16 mouse cellular contexts compared by ENCODE assay signal in the genomic region with DNA sequence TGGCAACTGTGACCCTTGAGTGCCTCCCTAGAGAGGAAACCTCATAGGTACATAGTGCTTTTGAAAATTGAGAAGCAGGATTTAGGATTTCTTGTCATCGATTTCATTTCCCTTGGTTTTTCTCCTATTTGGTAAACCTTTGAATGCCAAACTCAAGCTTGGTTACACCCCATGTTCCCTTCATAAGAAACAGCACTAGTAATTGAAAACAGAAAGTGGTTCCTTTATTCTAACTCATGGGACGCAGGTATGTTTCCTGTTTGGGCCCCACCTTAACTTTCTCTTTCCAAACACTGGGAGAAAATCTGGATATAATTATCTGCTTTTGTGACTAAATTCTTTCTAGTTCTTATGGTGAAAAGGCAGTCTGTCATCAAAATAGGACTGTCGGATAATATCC.
"Had no signal": no experiment of that assay in that cellular context is flagged by ENCODE, and none has a peak within 500 bp of the region (broad histone marks: within the 10 kb centered on the region; RNA-seq: fewer than 3 reads in every experiment).

No protein-coding gene starts in this region.

- H3K9me3 ChIP-seq: limb, embryonic 13.5 days; liver, embryonic 13.5 days; midbrain, embryonic 13.5 days; stomach, embryonic 15.5 days had no signal

- DNase-seq: kidney, adult 2 months; kidney, postnatal 25 days; layer of hippocampus, adult 9-11 months; liver; liver, embryonic 13.5 days; lung, embryonic 14.5 days; thymus, postnatal 25 days had no signal

- H3K4me1 ChIP-seq: liver, embryonic 13.5 days; midbrain, embryonic 13.5 days; stomach, embryonic 15.5 days had no signal

- H3K27me3 ChIP-seq: limb, embryonic 13.5 days; liver, embryonic 13.5 days; midbrain, embryonic 13.5 days; stomach, embryonic 15.5 days had no signal

- H3K9ac ChIP-seq: limb, embryonic 13.5 days; liver, embryonic 13.5 days; lung, embryonic 14.5 days; midbrain, embryonic 13.5 days; stomach, embryonic 15.5 days had no signal

- H3K27ac ChIP-seq: kidney, postnatal 0 days; layer of hippocampus, adult 2 months; left cerebral cortex, adult 2 months; limb, embryonic 13.5 days; liver, embryonic 13.5 days; macrophage; midbrain, embryonic 13.5 days; stomach, embryonic 15.5 days had no signal

- ATAC-seq: intestine, embryonic 16.5 days; lung, postnatal 0 days; midbrain, embryonic 13.5 days had no signal

- H3K36me3 ChIP-seq: limb, embryonic 13.5 days; liver, embryonic 13.5 days; midbrain, embryonic 13.5 days; stomach, embryonic 15.5 days had no signal

- H3K4me3 ChIP-seq: layer of hippocampus, adult 2 months; left cerebral cortex, adult 2 months; limb, embryonic 13.5 days; liver, embryonic 13.5 days; midbrain, embryonic 13.5 days; stomach, embryonic 15.5 days had no signal

- H3K4me2 ChIP-seq: limb, embryonic 13.5 days; liver, embryonic 13.5 days; lung, embryonic 14.5 days; midbrain, embryonic 13.5 days; stomach, embryonic 15.5 days had no signal
